Mouse (Mus musculus) ES-E14 (cell line): ENCODE data around the gene Cers5.

Experiments used
- CHD2 ChIP-seq: IDR thresholded peaks from 2 replicates; pipeline ENCODE4 v1.6.1; 2014; ENCODE audit warnings: mild to moderate bottlenecking, low read depth, low read length, inconsistent platforms
- MAFK ChIP-seq: IDR thresholded peaks from 2 replicates; pipeline ENCODE4 v1.6.1; 2014; ENCODE audit warnings: mild to moderate bottlenecking, low read depth, low read length, inconsistent platforms; ENCODE audit not compliant: insufficient read depth
- ZC3H11A ChIP-seq: IDR thresholded peaks from 2 replicates; pipeline ENCODE4 v1.6.1; 2012; ENCODE audit warnings: low read depth, mild to moderate bottlenecking, inconsistent platforms, low read length, borderline replicate concordance

DNA sequence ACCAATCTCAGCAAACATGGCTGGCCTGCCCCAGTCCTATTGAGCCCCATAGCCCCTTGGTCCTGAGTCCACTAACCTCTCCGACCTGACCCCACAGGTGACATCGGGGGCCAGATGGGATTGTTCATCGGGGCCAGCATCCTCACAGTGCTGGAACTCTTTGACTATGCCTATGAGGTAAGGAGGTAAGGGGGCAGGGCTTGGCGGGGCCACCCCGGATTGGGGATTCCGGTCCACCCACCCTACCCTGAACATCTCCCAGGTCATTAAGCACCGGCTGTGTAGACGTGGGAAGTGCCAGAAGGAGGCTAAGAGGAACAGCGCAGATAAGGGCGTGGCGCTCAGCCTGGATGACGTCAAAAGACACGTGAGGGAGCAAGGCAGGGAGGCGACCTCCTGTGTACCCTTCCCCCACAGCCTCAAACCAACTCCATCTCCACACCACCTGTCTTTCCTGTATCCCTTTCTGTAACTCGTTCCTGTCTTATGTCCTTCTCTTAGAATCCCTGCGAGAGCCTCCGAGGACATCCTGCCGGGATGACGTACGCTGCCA is 74.1 kb downstream of the Cers5 start:
- TF ChIP-seq MAFK (no peak), CHD2 (no peak), ZC3H11A (no peak)
